Mouse (Mus musculus) CD4-positive, CD25-positive, alpha-beta regulatory T cell, adult 2 months (primary cell): ENCODE results near the gene Zfp384.
A peak's percentile ranks its signal among the peaks of the same experiment; 100 is the strongest.
"Not testable (repeated sequence)": the region's sequence is repeated elsewhere in the genome, so short reads cannot be mapped to it uniquely, and the experiment has no call there.

ENCODE experiments used
- DNase-seq: peaks from one replicate; pipeline ENCODE4 v3.0.0-alpha.2; 2012; ENCODE audit warnings: low read depth, low spot score

Gene Zfp384

DNA sequence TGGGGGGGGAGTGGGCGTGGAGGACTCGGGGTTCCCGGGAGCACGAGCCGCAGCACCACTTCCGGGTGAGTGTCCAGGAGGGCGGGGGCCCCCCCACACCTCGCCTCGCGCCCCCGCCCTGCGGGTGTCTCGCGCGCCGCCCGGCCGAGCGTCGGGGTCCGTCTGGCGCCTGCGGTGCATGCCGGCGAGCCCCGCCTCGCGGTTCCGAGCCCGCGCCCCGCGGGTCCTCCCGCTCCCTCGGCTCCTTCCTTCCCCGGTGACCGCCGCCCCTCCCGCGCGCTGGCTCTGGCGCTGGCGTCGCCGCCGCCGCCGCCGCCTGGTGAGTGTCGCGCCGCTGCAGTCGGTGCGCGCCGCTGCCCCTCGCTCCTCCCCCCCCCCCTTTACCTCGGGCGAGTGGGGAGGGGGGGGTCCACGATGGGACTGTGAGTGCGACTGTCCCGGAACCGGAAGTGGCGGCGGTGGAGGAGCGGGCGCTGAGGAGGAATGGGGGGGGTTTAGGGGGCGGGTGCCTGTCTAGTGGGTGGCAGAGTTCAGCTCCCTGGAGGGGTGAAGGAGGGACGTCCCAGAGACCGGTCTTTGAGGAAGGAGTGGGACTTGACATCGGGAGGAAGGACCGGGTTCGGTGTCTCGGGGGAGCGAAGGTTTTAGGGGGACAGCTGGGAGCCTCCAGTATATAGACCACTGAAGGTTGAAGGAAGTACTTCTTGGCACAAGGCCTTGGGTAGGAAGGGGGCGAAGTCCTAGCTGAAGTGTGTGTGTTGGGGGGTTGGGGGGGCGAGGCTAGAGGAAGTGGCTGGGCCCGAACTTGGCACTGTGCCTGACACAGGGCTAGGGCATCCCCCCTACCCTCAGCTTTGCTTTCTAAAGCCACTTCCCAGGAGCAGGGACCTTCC, 482 bp downstream of the Zfp384 start:
- DNase-seq, result peak; percentile 92

DNA sequence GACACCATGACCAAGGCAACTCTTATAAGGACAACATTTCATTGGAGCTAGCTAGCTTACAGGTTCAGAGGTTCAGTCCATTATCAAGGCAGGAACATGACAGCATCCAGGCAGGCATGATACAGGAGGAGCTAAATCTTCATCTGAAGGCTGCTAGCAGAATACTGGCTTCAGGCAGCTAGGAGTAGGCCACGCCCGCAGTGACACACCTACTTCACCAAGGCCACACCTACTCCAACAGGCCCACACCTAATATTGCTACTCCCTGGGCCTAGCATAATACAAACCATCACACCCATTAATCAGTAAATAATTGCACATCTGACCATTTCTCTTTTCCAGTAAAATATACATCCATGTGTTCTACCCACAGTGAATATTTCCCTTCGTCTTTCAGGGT, 8.7 kb downstream of the Zfp384 start:
- DNase-seq, result no peak

DNA sequence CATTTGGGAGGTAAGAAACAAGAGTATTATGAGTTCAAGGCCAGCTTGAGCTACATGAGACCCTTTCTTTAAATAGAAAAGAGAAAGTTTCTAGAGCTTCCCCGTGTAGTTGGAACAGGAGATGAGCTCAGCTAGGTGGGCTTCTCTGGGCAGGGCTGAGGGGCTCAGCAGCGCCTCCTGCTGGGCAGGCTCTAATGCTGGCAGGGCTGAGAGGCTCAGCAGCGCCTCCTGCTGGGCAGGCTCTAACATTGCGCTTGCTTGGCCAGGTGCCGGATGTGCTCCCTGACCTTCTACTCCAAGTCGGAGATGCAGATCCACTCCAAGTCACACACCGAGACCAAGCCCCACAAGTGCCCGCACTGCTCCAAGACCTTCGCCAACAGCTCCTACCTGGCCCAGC, 21.6 kb downstream of the Zfp384 start:
- peak; percentile 90 for DNase-seq

DNA sequence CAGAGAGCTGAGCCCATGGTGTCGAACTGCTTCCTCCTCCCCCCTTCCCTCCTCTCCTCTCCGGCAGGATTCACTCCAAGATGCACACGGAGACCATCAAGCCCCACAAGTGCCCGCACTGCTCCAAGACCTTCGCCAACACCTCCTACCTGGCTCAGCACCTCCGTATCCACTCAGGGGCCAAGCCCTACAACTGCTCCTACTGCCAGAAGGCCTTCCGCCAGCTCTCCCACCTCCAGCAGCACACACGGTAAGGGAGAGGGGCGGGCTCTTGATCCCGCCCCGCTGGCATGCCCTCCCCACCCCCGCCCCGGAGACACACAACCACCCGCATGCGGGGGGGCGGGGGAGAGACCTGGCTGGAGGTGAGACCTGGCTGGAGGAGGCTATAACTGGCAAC, 22.7 kb downstream of the Zfp384 start:
- no peak for DNase-seq

DNA sequence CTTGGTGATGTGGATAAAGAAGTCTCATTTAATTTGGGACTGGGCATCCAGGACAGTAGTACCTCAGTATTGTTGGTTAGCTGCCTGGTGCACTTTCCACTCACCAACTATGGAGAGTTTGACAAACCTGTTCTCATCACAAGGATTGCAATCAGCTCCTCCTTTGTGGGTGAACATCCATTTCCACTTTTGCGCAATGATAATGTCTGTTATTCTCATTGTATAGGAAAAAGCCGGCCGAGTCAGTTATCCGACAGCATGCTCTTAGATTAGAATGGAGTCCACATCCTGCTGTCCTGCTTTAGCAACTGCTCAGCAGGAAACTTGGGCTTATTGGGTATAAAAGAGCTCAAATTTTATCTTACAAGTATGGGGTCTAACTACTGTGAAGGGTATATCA, 29.7 kb downstream of the Zfp384 start:
- no peak for DNase-seq

DNA sequence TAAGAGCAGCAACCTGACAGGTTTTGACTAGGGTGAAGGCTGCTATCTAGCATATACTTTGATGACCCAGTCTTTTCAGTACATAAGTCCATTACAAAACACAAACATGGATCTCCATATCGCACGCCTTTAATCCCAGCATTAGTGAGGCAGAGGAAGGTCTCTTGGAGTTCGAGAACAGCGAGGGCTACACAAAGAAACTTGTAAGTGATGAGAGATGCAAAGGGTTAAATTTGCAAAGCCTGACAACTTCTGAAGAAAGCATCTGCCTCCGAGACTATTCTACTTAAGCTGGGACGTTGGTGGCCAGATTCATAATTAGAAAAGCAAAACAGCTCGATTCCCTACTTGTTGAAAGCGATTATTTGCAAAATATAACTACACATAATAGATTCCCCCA, 30.2 kb downstream of the Zfp384 start:
- DNase-seq, result no peak

DNA sequence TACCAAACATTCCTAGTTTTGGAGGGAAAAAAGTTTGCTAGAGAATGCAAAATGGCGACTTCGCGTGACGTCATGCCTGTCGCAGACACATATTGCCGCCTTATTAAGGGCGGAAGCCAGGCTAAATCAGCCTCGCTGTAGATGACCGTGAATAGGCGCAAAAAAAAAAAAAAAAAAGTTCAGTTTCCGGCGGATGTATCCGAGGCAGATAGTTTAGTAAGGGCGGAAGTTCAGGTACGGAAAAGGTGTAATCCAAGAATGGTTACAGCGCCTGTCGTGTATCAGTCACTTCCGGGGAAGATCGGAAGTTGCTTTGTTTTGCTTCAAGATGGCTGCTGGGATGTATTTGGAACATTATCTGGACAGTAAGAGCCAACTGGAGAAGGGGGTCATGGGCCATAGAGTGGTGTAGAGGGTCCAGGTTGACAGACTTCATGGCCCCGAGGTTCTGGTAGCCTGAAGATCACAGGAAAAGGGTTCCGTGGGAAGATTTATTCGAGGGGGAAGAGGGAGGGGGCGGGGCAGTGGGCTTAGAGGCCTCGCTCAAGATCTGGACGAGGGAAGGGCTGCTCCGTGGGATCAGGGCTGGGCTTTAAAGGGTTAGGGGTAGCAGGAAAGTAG, 30.7 kb downstream of the Zfp384 start, which contains the start of gene Ing4:
TSS of gene Ing4 (plus strand) at position 228 of the 621 bp plus-strand sequence.
- DNase-seq, result peak; percentile 97

DNA sequence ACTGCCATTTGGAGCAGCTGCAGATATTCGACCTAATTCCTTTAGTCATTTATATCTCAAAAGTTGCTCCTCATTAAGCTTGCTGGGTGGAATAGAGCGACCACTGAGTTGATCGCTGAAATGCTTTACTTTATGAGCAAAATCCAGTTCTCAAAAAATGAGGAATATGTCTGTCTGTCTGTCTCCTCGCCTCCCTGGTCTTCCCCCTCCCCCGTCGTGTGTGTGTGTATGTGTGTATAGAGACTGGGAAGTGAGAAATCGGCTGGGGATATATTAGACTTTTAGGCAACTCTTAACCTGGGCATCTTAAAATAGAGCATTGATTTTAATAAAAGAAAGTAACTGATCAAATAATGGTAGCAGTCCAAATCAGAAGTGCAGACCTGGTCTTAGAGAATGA, 31.3 kb downstream of the Zfp384 start:
- no peak for DNase-seq

DNA sequence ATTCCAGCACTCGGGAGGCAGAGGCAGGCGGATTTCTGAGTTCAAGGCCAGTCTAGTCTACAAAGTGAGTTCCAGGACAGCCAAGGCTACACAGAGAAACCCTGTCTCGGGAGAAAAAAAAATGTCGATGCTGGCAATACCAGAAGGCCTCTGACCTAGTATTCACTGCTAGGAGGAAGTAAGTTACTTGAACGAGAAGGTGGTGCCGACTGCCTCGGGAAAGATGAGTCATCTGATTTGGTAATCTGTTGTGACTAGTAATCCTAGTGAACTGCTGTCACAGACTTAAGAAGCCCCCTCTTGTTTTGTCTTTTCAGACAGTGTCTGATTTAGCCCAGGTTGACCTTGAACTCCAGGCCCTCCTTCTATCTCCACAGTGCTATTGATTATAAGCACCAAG, 32.1 kb downstream of the Zfp384 start:
- DNase-seq, result no peak

DNA sequence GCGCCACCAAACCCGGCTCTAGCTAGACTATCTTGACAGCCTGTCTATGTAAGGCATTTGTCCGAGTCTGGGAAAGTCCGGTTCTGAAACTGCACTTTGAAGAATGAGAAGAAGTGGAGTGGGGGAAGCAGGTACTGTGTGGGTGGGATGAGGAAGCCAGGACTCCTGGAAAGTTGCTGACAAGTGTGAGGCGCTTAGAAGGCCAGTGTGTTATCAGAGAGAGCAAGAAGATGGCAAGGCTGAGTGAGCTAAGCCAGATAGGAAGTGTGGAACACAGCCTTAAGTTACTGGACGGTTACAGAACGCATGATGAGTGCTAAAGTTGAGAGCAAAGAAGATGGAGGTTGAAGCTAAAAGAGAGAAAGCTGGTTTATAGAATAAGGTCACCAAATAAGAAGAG, 33.1 kb downstream of the Zfp384 start:
- DNase-seq, result no peak

DNA sequence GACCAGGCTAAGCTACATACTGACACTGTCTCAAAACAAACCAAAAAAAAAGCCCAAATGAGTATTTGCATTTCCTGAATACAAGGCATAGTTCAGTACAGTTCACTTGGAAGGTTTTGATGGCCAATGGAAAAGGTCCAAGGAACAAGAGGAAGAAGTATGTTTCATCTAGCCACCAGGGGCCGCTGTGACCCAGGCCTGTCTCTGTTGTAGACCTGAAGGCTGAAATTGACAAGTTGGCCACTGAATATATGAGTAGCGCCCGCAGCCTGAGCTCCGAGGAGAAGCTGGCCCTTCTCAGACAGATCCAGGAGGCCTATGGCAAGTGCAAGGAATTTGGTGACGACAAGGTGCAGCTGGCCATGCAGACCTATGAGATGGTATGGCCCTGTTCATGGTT, 37.7 kb downstream of the Zfp384 start:
- DNase-seq, result peak; percentile 88

DNA sequence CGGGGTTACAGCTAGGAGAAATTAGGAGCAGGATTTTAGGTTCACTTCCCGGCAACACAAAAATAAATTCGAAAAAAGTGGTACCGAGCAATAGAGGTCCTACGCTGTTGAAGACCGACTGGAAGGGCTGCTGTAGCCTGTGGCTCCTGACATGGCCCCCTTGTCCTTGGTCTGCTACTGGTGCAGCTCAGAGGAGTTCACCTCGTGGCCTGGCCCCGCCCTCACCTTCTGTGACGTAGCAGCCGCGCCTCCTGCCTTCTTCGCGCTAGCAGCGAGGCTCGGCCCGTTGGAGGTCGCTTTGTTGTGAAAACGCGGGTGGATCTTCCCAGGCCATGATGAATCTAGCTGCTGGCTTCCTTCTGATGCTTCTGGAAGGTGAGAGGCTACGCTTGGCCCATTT, 40.7 kb downstream of the Zfp384 start, which contains the start of gene Acrbp:
TSS of gene Acrbp (plus strand) at position 12 of the 400 bp plus-strand sequence.
- DNase-seq, result no peak

DNA sequence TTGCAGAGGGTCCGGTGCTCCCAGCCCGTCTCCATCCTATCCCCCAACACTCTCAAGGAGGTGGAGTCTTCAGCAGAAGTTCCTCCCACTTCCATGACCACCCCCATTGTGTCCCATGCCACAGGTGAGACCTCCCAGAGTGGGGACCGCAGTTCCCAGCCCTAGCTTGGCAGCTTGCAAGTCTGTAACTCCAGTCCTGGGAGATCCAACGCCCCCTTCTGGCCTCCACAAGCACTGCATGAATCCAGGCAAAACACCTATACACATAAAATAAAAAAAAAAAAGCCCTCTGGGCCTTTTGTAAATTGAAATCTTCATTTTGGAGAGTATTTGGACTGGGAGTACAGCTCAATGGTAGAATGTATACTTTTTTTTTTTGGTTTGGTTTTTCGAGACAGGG, 42.3 kb downstream of the Zfp384 start:
- peak; percentile 68 for DNase-seq

DNA sequence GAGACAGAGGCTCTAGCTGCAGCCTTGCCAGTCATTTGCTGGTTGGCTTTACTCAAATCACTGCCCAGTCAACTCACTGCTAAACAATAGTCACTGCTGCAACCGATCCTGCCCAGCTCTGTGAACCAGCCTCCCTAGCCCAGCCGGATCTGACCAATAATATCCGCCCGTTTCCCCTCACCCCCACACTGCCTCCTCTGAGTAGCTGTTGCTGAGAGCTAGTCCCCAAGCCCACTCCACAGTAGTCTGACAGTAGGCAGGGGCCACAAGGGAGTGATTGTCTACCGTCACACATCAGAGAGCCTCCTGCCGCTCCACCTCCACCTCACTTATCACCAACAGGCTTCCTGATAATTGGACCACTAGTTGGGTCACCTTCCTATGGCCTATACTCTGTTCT, 52.5 kb downstream of the Zfp384 start:
- no peak for DNase-seq

DNA sequence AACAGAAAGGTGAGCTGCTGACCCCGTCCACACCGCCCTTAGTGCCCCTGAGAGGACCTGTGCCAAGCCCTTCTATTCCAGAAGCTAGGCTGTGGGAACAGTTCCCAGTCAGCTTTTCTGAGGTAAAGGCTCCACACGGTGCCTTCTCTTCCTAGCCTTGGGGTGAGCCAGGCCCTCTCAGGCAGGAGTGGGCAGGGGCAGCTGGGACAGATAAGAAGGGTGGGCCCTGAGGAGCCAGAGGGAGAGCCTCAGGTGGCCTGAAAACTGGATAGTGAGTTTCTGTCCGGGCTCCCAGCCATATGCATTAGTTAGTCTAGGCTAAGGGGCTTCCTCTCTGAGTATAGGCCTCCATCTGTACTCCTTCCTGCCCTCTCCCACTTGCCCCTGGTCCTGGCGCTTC, 53.6 kb downstream of the Zfp384 start:
- DNase-seq, result no peak

DNA sequence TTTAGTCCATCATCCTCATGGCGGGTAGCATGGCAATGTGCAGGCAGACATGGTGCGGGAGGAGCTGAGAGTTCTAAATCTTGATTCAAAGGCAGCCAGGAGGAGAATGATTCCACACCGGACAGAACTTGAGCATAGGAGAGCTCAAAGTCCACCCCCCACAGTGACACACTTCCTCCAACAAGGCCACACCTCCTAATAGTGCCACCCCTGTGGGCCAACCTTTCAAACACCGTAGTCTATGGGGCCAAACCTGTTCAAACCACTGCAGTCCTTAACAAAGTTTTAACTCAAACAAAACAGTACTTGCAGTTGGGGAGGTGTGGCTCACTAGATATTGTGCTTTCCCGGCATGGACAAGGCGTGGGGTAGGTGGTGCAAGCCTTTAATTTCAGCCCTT, 55.0 kb downstream of the Zfp384 start:
- no peak for DNase-seq

DNA sequence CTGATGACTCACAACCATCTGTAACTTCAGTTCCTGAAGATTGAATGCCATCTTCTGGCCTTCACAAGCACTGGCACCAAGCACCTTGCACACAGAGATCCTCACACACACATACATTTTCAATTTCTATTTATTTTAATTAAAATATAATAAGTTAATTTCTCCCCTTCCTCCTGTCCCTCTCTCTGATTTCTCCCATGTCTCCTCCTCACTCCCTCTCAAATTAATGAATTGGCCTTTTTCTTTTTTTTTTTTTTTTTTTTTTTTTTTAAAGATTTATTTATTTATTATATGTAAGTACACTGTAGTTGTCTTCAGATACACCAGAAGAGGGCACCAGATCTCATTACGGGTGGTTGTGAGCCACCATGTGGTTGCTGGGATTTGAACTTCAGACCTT, 56.3 kb downstream of the Zfp384 start:
- not testable (repeated sequence) for DNase-seq

DNA sequence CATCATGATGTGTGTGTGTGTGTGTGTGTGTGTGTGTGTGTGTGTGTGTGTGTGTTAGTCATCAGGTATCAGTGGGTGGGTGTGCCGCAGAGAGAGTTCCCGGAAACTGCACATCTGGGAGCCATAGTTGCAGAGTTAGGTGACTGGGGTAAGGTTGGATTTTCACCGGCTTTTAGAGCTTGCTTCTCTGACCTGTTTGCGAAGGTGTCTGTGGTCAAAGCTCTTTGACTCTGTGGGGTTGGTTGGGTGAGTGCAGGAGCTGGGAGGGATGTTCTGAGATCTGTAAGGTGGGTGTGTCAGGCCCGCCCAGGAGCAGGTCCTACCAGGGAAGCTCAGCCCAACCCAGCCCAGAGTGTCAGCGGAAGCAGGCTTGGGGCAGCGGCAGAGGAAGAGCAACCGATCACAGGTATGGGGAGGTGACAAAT, 58.6 kb downstream of the Zfp384 start, which contains the start of gene Lpar5:
TSS of gene Lpar5 (plus strand) at position 350 of the 425 bp plus-strand sequence.
- peak; percentile 52 for DNase-seq

DNA sequence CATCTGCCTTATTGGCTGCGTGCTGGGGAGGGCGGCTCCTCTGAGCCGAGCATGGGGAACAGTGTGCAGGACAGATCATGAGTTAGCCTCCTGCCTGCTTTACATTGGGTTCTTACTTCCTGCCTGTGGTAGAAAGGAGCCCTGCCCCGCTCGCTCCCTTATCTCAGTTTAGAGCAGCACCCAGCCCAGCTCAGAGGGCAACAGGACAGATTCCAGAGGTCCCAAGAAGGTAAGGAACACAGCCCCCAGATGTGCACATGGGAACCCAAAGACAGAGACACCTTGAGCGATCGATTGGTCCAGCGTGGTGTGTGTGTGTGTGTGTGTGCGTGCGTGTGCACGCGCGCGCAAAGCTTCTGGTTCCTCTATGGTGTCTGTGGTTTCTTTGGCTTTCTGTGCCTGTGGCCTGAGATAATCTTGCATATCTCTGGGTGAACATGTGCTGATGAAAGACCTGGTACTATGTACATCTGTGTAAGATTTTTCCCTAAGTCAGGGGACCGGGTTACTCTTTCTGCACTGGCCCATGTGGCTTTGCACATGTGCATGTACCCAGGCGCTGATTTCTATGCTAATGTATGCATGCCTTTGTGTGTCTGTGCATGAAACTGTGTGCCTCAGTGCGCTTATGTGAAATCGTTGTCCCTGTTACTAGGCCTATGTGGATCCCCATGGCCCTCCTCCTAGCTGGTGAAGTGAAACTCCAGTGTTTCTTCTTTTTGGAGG, 62.4 kb downstream of the Zfp384 start:
- DNase-seq, result peak; percentile 75

DNA sequence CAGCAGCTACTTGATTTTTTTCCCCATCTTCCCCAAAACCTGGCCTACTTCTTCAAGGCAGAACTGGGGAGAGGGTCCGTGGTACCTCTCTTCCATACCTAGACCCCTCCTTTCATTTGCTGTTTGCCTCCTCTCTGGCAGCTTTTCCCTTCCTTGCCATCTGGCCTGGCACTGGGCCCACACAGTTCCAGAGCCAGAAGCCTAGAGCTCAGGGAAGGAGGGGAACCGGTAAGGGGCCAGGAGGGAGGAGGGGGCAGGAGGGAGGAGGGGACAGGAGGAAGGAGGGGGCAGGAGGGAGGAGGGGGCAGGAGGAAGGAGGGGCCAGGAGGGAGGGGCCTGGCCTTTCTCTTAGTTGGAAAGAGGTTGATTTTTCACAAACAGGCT, 62.9 kb downstream of the Zfp384 start:
- DNase-seq, result peak; percentile 65

DNA sequence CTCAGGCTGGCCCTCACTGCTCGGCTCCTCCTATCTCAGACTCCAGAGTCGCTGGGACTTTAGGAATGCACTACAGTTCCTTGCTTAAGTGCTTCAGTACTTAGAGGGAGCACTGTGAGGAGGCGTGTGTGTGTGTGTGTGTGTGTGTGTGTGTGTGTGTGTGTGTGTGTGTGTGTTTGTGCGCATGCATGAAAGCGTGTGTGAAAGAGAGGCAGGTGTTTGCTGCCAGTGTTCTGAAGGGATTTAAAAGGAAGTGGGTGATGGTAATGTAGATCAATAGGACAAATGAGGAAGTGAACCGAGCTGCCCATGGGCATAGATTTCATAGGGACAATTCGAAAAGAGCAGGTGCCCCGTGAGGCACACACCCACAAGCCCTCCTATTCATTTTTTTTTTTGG, 64.9 kb downstream of the Zfp384 start:
- DNase-seq, result peak; percentile 35

DNA sequence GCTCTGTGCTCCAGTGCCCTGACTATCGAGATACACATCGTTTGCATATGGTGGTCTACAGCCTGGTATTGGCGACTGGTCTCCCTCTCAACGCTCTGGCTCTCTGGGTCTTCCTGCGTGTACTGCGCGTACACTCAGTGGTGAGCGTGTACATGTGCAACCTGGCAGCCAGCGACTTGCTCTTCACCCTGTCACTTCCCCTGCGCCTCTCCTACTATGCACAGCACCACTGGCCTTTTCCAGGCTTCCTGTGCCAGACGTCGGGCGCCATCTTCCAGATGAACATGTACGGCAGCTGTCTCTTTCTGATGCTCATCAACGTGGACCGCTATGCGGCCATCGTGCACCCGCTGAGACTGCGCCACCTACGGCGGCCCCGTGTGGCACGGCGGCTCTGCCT, 72.4 kb downstream of the Zfp384 start:
- no peak for DNase-seq
